Mouse (Mus musculus): ENCODE results near the gene Cenpa. TPM values are rescaled to one million over a fixed set of nuclear protein-coding genes. Genes with fewer than 3 reads are reported as not detected.
"Not testable (repeated sequence)": the region's sequence is repeated elsewhere in the genome, so short reads cannot be mapped to it uniquely, and the experiment has no call there.

Cenpa gene
- polyA plus RNA-seq, 1 experiment from 2014 or later, result 33.0 TPM

GRCm38 (mm10) chr5:30683993-30684392 lies 17.4 kb downstream of the Cenpa start:
- ATAC-seq (ENCODE audit: low FRiP score), result no peak
- 77% methylated on average over 3 of the region's 3 CpGs for WGBS
- H3K36me3 ChIP-seq, result no peaks in the 10 kb centered on the region

GRCm38 (mm10) chr5:30686781-30687180 lies 20.2 kb downstream of the Cenpa start:
- no peaks in the 10 kb centered on the region for H3K9me3 ChIP-seq (replicated peaks)
- H3K27me3 ChIP-seq (replicated peaks), result no peaks in the 10 kb centered on the region
- no peak overlapping the region for H3K4me2 ChIP-seq
- H3K27ac ChIP-seq (replicated peaks), result no peak overlapping the region
- H3K9ac ChIP-seq (replicated peaks), result no peak overlapping the region
- H3K4me3 ChIP-seq (replicated peaks), result no peak overlapping the region
- H3K4me1 ChIP-seq, result no peaks in the 10 kb centered on the region
- 63% methylated on average over 3 of the region's 3 CpGs for WGBS
- no peak for ATAC-seq (ENCODE audit: low FRiP score)
- no peaks in the 10 kb centered on the region for H3K36me3 ChIP-seq

More at GRCm38 (mm10) chr5:30683993-30684392, 17.4 kb downstream of the Cenpa start:
- Histone ChIP-seq H3K4me2 (no peak overlapping the region), H3K27me3 (replicated peaks) (no peaks in the 10 kb centered on the region), H3K9me3 (replicated peaks) (no peaks in the 10 kb centered on the region), H3K4me1 (no peaks in the 10 kb centered on the region), H3K4me3 (replicated peaks) (no peak overlapping the region), H3K9ac (replicated peaks) (no peak overlapping the region), H3K27ac (replicated peaks) (no peak overlapping the region)

GRCm38 (mm10) chr5:30700361-30701000 lies 33.9 kb downstream of the Cenpa start:
- WGBS, result 88% methylated on average over 8 of the region's 8 CpGs
- no peak overlapping the region for H3K27ac ChIP-seq (replicated peaks)
- H3K4me2 ChIP-seq, result no peak overlapping the region
- no peaks in the 10 kb centered on the region for H3K9me3 ChIP-seq (replicated peaks)
- no peak for ATAC-seq (ENCODE audit: low FRiP score)
- no peak overlapping the region for H3K4me3 ChIP-seq (replicated peaks)
- no peaks in the 10 kb centered on the region for H3K27me3 ChIP-seq (replicated peaks)
- H3K9ac ChIP-seq (replicated peaks), result no peak overlapping the region
- no peaks in the 10 kb centered on the region for H3K4me1 ChIP-seq
- H3K36me3 ChIP-seq, result no peaks in the 10 kb centered on the region

DNA sequence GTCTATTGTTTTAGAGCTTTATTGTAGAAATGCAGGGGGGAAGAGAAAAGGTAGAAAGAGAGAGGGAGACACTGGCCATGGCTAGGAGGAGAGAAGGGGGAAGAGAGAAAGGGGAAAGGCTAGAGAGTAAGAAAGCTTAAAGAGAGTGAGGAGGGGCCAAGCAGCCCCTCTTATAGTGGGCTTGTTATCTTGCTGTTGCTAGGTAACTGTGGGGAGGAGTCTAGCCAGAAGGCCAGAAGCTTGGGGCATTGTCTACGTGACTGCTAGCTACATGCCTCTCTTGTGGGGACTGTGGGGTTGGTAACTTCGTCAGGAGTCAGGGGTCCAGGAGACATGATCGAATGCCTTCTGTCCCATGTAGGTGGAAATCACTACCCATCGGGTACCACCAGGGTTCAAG lies 34.8 kb downstream of the Cenpa start:
- not testable (repeated sequence) for H3K4me2 ChIP-seq; H3K4me3 ChIP-seq (replicated peaks); H3K9ac ChIP-seq (replicated peaks); H3K36me3 ChIP-seq; H3K27ac ChIP-seq (replicated peaks); H3K4me1 ChIP-seq; H3K27me3 ChIP-seq (replicated peaks); ATAC-seq (ENCODE audit: low FRiP score); H3K9me3 ChIP-seq (replicated peaks)
- WGBS, result 48% methylated on average over 4 of the region's 4 CpGs

GRCm38 (mm10) chr5:30701866-30702265 lies 35.3 kb downstream of the Cenpa start:
- Histone ChIP-seq H3K9ac (replicated peaks) (no peak overlapping the region), H3K9me3 (replicated peaks) (no peaks in the 10 kb centered on the region), H3K4me3 (replicated peaks) (no peak overlapping the region), H3K4me2 (no peak overlapping the region), H3K27me3 (replicated peaks) (no peaks in the 10 kb centered on the region), H3K27ac (replicated peaks) (no peak overlapping the region), H3K36me3 (no peaks in the 10 kb centered on the region), H3K4me1 (no peaks in the 10 kb centered on the region)
- 94% methylated on average over 3 of the region's 3 CpGs for WGBS
- ATAC-seq (ENCODE audit: low FRiP score), result no peak

DNA sequence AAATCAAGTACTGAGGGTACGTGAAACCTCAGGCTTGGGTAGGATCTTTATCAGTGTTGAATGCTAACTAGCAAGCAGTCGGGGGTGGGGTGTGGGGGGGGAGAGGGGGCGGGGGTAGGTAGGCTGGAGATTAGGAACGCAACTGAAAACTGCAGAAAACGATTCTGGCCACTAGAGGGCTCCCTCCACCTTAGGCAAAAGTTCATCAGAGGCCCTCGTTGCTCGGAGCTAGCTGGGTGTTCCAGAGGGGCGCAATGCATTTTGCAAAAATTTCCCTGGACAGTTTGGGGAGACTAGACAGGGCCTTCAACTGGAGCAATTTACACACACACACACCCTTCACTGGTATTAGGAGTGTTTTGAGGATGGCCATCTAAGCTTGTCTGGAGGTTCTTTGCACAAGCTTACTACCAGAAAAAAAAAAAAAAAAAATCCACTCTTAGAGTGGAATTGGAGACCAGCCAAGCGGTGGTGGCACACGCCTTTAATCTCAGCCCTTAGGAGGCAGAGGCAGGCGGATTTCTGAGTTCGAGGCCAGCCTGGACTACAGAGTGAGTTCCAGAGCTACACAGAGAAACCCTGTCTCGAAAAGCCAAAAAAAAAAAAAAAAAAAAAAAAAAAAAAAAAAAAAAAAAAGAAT lies 43.3 kb downstream of the Cenpa start:
- H3K4me3 ChIP-seq (replicated peaks), result 0 out of 2 replicates have a peak overlapping the region, but pooled peaks have one; percentile 75
- no peaks in the 10 kb centered on the region for H3K9me3 ChIP-seq (replicated peaks)
- no peak for ATAC-seq (ENCODE audit: low FRiP score)
- H3K27me3 ChIP-seq (replicated peaks), result no peaks in the 10 kb centered on the region
- no peaks in the 10 kb centered on the region for H3K36me3 ChIP-seq
- H3K4me2 ChIP-seq, result peak overlapping the region; percentile 85
- WGBS, result 4% methylated on average over 13 of the region's 13 CpGs
- no peak overlapping the region for H3K27ac ChIP-seq (replicated peaks)
- peaks cover 34% of the 10 kb centered on the region for H3K4me1 ChIP-seq
- H3K9ac ChIP-seq (replicated peaks), result no peak overlapping the region

DNA sequence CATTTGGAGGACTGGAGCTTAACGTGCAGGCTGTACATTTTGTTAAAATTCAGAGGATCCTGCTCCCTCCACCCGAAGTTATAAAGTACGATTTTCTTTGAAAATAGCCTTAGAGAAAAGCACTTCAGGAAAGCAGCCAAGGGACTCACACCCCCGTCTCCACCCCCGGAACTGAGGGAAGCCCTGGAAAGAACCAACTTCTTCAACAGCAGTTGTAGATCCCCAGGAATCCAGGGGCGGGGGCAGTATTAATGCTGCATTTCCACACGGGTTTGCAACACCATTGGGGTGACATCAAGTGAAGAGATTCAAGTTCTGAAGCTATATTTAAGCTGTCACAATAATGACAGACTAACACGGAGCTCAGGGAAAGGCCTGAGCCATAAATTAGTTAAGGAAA lies 43.9 kb downstream of the Cenpa start:
- Histone ChIP-seq H3K4me2 (peak overlapping the region; percentile 85), H3K9me3 (replicated peaks) (no peaks in the 10 kb centered on the region), H3K4me1 (peaks cover 39% of the 10 kb centered on the region), H3K36me3 (no peaks in the 10 kb centered on the region), H3K4me3 (replicated peaks) (peak overlapping the region; percentile 75), H3K27ac (replicated peaks) (peak overlapping the region; percentile 94), H3K27me3 (replicated peaks) (no peaks in the 10 kb centered on the region), H3K9ac (replicated peaks) (peak overlapping the region; percentile 66; the same call in 1 of the 2 replicates)
- ATAC-seq (ENCODE audit: low FRiP score), result no peak
- 14% methylated on average over 8 of the region's 8 CpGs for WGBS

DNA sequence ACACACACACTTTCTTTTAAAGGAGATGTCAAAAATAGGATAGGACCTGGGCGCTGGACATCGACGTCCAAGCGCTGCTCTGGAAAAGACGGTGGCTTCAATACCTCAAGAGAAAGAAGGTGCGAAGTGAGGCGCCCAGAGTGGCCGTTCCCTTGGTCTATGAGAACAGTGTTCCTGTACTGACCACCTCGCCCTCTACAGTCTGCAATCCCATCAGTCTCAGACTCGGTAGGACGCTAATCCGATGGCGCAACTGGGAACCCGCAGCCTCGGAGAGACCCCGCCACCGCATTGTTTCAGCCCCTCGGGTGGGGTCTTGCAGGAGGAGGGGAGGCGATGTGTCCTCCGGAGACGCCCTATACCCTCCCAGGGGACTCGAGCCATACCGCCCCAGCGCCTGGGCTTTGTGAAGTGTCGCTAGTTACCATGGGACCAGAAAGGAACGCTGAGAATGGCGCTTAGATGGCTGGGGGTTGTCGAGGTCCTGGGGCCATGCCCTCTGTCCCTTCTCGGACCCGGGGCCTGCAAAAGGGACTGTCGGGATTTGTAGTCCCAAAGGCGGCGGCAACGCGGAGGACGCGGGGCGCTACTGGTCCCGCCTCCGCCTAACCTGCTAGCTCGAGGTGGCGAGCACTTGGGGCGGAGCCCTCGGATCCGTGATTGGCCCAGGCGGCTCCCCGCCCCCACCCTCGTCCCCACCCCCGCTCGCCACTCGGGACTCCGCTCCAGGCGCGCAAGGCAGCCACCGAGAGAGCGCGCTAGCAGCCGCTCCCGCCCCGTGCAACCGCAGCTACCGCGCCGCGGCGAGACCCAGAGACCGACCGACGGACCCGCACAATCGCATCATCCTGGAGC lies 44.8 kb downstream of the Cenpa start, which contains the start of gene Dpysl5:
TSS of gene Dpysl5 (plus strand) at position 418 of the 855 bp plus-strand sequence.
- peak within 1 kb of the TSS; percentile 85 for H3K4me2 ChIP-seq
- WGBS, result under 1% methylated on average over 70 of the region's 71 CpGs
- H3K9me3 ChIP-seq (replicated peaks), result no peaks in the 10 kb centered on the region
- H3K36me3 ChIP-seq, result no peaks in the 10 kb centered on the region; the same call in 1 of the 2 replicates
- H3K27ac ChIP-seq (replicated peaks), result peak within 1 kb of the TSS; percentile 94
- peak within 1 kb of the TSS; percentile 75 for H3K4me3 ChIP-seq (replicated peaks)
- peak; percentile 92 for ATAC-seq (ENCODE audit: low FRiP score)
- H3K4me1 ChIP-seq, result peaks cover 44% of the 10 kb centered on the region
- peak within 1 kb of the TSS; percentile 86 for H3K9ac ChIP-seq (replicated peaks)
- no peaks in the 10 kb centered on the region for H3K27me3 ChIP-seq (replicated peaks)

DNA sequence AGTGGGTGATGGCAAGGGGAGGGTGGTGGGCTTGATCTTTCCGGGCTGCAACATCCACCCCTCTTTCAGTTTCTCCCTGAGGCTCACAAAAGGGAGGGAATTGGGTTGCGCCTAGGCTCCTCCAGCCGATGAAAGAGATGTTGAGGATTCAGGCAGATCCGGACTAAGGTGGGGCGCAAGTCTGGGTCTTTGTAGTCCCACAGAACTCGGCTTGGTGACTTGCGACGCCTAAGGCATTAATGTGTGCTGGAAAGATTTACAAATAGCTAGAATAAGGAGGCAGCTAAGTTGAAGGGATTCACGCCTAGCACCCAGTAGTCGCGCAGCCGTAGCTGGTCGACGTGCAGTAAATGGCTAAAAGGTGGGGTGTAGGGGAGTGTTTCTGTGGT lies 45.4 kb downstream of the Cenpa start:
- Histone ChIP-seq H3K36me3 (peaks cover 3% of the 10 kb centered on the region; the same call in 1 of the 2 replicates), H3K27me3 (replicated peaks) (no peaks in the 10 kb centered on the region), H3K9me3 (replicated peaks) (no peaks in the 10 kb centered on the region), H3K4me1 (peaks cover 44% of the 10 kb centered on the region), H3K9ac (replicated peaks) (peak overlapping the region; percentile 86), H3K4me3 (replicated peaks) (peak overlapping the region; percentile 75), H3K4me2 (peak overlapping the region; percentile 85), H3K27ac (replicated peaks) (peak overlapping the region; percentile 94)
- WGBS, result under 1% methylated on average over 14 of the region's 14 CpGs
- peak; percentile 40 for ATAC-seq (ENCODE audit: low FRiP score)

DNA sequence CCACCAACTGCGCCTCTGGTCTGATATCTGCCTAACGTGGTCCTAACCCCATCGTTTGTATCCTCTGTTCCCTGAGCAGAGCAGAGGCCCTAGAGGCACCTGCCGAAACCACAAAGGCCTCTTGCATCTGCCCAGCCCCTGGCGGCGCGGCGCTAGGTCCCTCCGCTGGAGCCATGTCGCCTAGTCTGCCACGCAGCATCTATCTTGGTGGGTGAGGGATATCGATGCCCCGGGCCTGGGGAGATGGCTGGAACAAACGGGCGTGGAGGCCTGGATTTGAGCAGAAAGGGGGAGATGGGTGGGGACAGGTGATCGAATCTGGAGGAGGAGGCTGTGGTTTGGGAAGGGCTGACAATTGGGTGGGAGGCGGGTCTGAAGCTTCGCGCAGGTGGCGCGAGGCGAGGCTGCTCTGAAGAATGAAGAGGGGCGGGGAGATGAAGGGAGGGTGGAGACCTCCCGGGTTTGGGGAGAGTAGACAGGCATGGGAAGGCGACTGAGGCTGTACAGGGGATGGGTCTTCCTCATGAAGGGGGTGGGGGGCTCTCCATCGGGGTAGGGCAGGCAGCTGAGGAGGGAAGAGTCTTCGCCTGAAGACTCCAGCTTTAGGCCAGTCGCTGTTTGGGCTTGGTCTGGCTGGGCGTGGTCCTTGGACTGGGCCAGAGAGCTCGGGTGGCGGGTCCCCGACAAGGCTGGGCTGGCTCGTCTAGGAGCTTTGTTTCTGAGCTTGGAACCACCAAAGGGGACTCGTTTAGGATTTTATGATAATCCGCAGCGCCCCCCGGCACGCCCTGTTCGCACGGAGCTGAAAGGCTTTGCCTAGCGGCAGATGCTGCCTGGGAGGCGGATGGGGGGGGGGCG lies 46.1 kb downstream of the Cenpa start:
- H3K27ac ChIP-seq (replicated peaks), result peak overlapping the region; percentile 94
- H3K9ac ChIP-seq (replicated peaks), result peak overlapping the region; percentile 86
- peak overlapping the region; percentile 75 for H3K4me3 ChIP-seq (replicated peaks)
- under 1% methylated on average over 42 of the region's 43 CpGs for WGBS
- H3K9me3 ChIP-seq (replicated peaks), result no peaks in the 10 kb centered on the region
- peaks cover 50% of the 10 kb centered on the region for H3K4me1 ChIP-seq
- H3K4me2 ChIP-seq, result peak overlapping the region; percentile 85
- peaks cover 3% of the 10 kb centered on the region; the same call in 1 of the 2 replicates for H3K36me3 ChIP-seq
- H3K27me3 ChIP-seq (replicated peaks), result no peaks in the 10 kb centered on the region
- peak; percentile 67 for ATAC-seq (ENCODE audit: low FRiP score)

DNA sequence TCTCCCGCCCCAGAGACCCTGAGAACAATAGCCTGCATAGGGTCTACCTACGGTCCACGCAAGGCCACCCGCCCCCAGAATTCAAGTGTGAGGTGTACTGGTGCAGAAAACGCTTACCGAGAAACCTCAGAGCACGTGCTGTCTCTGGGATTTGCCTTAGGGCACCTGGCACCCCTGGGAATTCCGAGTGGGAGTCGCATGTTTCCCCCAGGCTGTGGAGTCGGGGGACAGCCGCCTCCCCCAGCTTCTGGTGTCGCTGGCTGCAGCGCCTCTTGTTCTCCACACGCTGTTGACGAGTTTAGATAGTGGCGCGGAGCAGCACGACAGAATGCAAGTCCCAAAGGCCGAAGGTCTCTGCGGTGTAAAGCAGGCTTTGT lies 46.7 kb downstream of the Cenpa start:
- WGBS, result 0% methylated on average over 20 of the region's 20 CpGs
- Histone ChIP-seq H3K36me3 (peaks cover 3% of the 10 kb centered on the region; the same call in 1 of the 2 replicates), H3K4me3 (replicated peaks) (peak overlapping the region; percentile 75), H3K9ac (replicated peaks) (peak overlapping the region; percentile 86), H3K9me3 (replicated peaks) (no peaks in the 10 kb centered on the region), H3K4me2 (peak overlapping the region; percentile 85), H3K4me1 (peaks cover 56% of the 10 kb centered on the region), H3K27me3 (replicated peaks) (no peaks in the 10 kb centered on the region), H3K27ac (replicated peaks) (peak overlapping the region; percentile 94)
- ATAC-seq (ENCODE audit: low FRiP score), result peak; percentile 15

Measured in neural tube, embryonic 15.5 days (tissue).